Mouse (Mus musculus): Measurements from ENCODE around the gene Lgi4.

DNA sequence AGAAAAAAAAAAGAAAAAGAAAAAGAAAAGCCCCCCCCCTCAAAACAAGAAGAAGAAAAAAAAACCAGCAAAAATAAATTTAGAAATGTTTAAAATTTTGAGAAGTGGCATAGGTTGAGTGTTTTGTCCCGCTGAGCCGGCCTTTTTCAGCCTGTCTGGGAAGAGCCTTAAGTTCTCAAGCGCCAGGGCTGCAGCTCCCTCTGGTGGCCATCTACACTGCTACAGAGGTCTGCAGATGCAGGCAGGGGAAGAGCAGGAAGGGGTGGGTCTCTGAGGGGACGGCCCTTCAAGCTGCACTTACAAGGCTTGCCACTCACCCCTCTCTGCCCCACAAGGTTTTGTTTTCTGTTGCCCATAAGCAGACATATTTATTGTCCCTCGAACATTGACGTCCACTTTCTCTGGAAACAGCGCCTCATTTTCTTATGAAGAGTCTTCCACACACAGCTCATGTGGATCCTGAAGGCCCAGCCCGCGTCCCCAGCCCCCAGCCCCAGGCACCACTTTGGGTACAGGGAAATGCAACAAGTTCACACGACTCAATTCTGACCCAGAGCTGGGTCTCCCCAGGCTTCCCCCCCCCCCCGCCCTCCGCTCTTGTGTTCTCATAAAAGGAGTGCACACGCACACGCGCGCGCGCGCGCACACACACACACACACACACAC, 38.6 kb downstream of the Lgi4 start:
- TF ChIP-seq CTCF (IDR thresholded peaks at IDR 0.05; ENCODE audit: low read depth) (peak; percentile 94), EP300 (IDR thresholded peaks at IDR 0.05; ENCODE audit: low read depth) (no peak)

All from liver, postnatal 0 days (tissue).